Mouse (Mus musculus): ENCODE data around the gene Hydin. TPM values are rescaled to one million over a fixed set of nuclear protein-coding genes. Genes with fewer than 3 reads are reported as not detected.

Hydin gene
- polyA plus RNA-seq, 1 experiment from 2014 or later: 0.01 TPM

- H3K4me2 ChIP-seq (ENCODE audit: low read depth, low read length): no peak overlapping the region
- no peak overlapping the region for H3K4me3 ChIP-seq (ENCODE audit: low read depth, low read length)
- H3K9ac ChIP-seq (replicated peaks): no peak overlapping the region
- H3K27me3 ChIP-seq (ENCODE audit: insufficient read depth, low read length): no peaks in the 10 kb centered on the region
- no peak for DNase-seq
- WGBS (ENCODE audit: insufficient replicate concordance): 70% methylated on average over 2 of the region's 2 CpGs
- ATAC-seq: no peak
- no peak overlapping the region for H3K27ac ChIP-seq (ENCODE audit: low read depth)
- no peaks in the 10 kb centered on the region for H3K9me3 ChIP-seq (ENCODE audit: low read length)
- no peaks in the 10 kb centered on the region for H3K4me1 ChIP-seq (ENCODE audit: insufficient read depth)
- peaks cover 23% of the 10 kb centered on the region for H3K36me3 ChIP-seq (replicated peaks; ENCODE audit: insufficient read depth, low read length)
- TF ChIP-seq EP300 (IDR thresholded peaks at IDR 0.05; ENCODE audit: low read depth) (no peak), CTCF (IDR thresholded peaks at IDR 0.05; ENCODE audit: low read depth) (no peak)
Measured at GRCm38 (mm10) chr8:110644901-110645300, 378.1 kb downstream of the Hydin start.

GRCm38 (mm10) chr8:110645340-110645739 lies 378.6 kb downstream of the Hydin start:
- DNase-seq: no peak
- no peak overlapping the region for H3K9ac ChIP-seq (replicated peaks)
- no peak overlapping the region for H3K4me3 ChIP-seq (ENCODE audit: low read depth, low read length)
- TF ChIP-seq CTCF (IDR thresholded peaks at IDR 0.05; ENCODE audit: low read depth): no peak
- TF ChIP-seq EP300 (IDR thresholded peaks at IDR 0.05; ENCODE audit: low read depth): no peak
- WGBS (ENCODE audit: insufficient replicate concordance): 76% methylated on average over 3 of the region's 3 CpGs
- ATAC-seq: no peak
- no peaks in the 10 kb centered on the region for H3K27me3 ChIP-seq (ENCODE audit: insufficient read depth, low read length)
- H3K4me1 ChIP-seq (ENCODE audit: insufficient read depth): no peaks in the 10 kb centered on the region
- H3K36me3 ChIP-seq (replicated peaks; ENCODE audit: insufficient read depth, low read length): peaks cover 23% of the 10 kb centered on the region
- H3K27ac ChIP-seq (ENCODE audit: low read depth): no peak overlapping the region
- no peaks in the 10 kb centered on the region for H3K9me3 ChIP-seq (ENCODE audit: low read length)
- H3K4me2 ChIP-seq (ENCODE audit: low read depth, low read length): no peak overlapping the region

GRCm38 (mm10) chr8:110646064-110646463 lies 379.3 kb downstream of the Hydin start:
- H3K4me1 ChIP-seq (ENCODE audit: insufficient read depth): no peaks in the 10 kb centered on the region
- WGBS (ENCODE audit: insufficient replicate concordance): 31% methylated on average over 6 of the region's 6 CpGs
- no peaks in the 10 kb centered on the region for H3K27me3 ChIP-seq (ENCODE audit: insufficient read depth, low read length)
- TF ChIP-seq CTCF (IDR thresholded peaks at IDR 0.05; ENCODE audit: low read depth) (peak; percentile 83), EP300 (IDR thresholded peaks at IDR 0.05; ENCODE audit: low read depth) (no peak)
- peak; percentile 72 for DNase-seq
- H3K9me3 ChIP-seq (ENCODE audit: low read length): no peaks in the 10 kb centered on the region
- no peak overlapping the region for H3K4me3 ChIP-seq (ENCODE audit: low read depth, low read length)
- H3K27ac ChIP-seq (ENCODE audit: low read depth): no peak overlapping the region
- no peak overlapping the region for H3K9ac ChIP-seq (replicated peaks)
- H3K36me3 ChIP-seq (replicated peaks; ENCODE audit: insufficient read depth, low read length): peaks cover 20% of the 10 kb centered on the region
- ATAC-seq: 0 out of 2 replicates have a peak, but pooled peaks have one; percentile 48
- no peak overlapping the region for H3K4me2 ChIP-seq (ENCODE audit: low read depth, low read length)

GRCm38 (mm10) chr8:110648577-110648976 lies 381.8 kb downstream of the Hydin start:
- 90% methylated on average over 3 of the region's 3 CpGs for WGBS (ENCODE audit: insufficient replicate concordance)

GRCm38 (mm10) chr8:110649286-110649685 lies 382.5 kb downstream of the Hydin start:
- 82% methylated on average over 6 of the region's 6 CpGs for WGBS (ENCODE audit: insufficient replicate concordance)
- DNase-seq (no peak), ATAC-seq (no peak)
- no peaks in the 10 kb centered on the region for H3K27me3 ChIP-seq (ENCODE audit: insufficient read depth, low read length)
- peaks cover 12% of the 10 kb centered on the region for H3K36me3 ChIP-seq (replicated peaks; ENCODE audit: insufficient read depth, low read length)
- H3K9me3 ChIP-seq (ENCODE audit: low read length): no peaks in the 10 kb centered on the region
- no peaks in the 10 kb centered on the region for H3K4me1 ChIP-seq (ENCODE audit: insufficient read depth)
- no peak overlapping the region for H3K4me2 ChIP-seq (ENCODE audit: low read depth, low read length)
- no peak overlapping the region for H3K9ac ChIP-seq (replicated peaks)
- TF ChIP-seq EP300 (IDR thresholded peaks at IDR 0.05; ENCODE audit: low read depth) (no peak), CTCF (IDR thresholded peaks at IDR 0.05; ENCODE audit: low read depth) (no peak)
- no peak overlapping the region for H3K27ac ChIP-seq (ENCODE audit: low read depth)
- no peak overlapping the region for H3K4me3 ChIP-seq (ENCODE audit: low read depth, low read length)

More at GRCm38 (mm10) chr8:110648577-110648976, 381.8 kb downstream of the Hydin start:
- Histone ChIP-seq H3K27ac (ENCODE audit: low read depth) (no peak overlapping the region), H3K9ac (replicated peaks) (no peak overlapping the region), H3K4me1 (ENCODE audit: insufficient read depth) (no peaks in the 10 kb centered on the region), H3K36me3 (replicated peaks; ENCODE audit: insufficient read depth, low read length) (peaks cover 12% of the 10 kb centered on the region), H3K9me3 (ENCODE audit: low read length) (no peaks in the 10 kb centered on the region), H3K4me2 (ENCODE audit: low read depth, low read length) (no peak overlapping the region), H3K4me3 (ENCODE audit: low read depth, low read length) (no peak overlapping the region), H3K27me3 (ENCODE audit: insufficient read depth, low read length) (no peaks in the 10 kb centered on the region)
- ATAC-seq (no peak), DNase-seq (no peak)
- TF ChIP-seq CTCF (IDR thresholded peaks at IDR 0.05; ENCODE audit: low read depth): no peak
- no peak for TF ChIP-seq EP300 (IDR thresholded peaks at IDR 0.05; ENCODE audit: low read depth)

GRCm38 (mm10) chr8:110650838-110651237 lies 384.1 kb downstream of the Hydin start:
- H3K27me3 ChIP-seq (ENCODE audit: insufficient read depth, low read length): no peaks in the 10 kb centered on the region
- H3K9me3 ChIP-seq (ENCODE audit: low read length): no peaks in the 10 kb centered on the region
- H3K4me3 ChIP-seq (ENCODE audit: low read depth, low read length): no peak overlapping the region
- no peak overlapping the region for H3K9ac ChIP-seq (replicated peaks)
- 76% methylated on average over 9 of the region's 9 CpGs for WGBS (ENCODE audit: insufficient replicate concordance)
- no peak overlapping the region for H3K27ac ChIP-seq (ENCODE audit: low read depth)
- H3K4me2 ChIP-seq (ENCODE audit: low read depth, low read length): no peak overlapping the region
- no peak for DNase-seq
- no peaks in the 10 kb centered on the region for H3K4me1 ChIP-seq (ENCODE audit: insufficient read depth)
- peaks cover 8% of the 10 kb centered on the region for H3K36me3 ChIP-seq (replicated peaks; ENCODE audit: insufficient read depth, low read length)
- ATAC-seq: no peak
- TF ChIP-seq CTCF (IDR thresholded peaks at IDR 0.05; ENCODE audit: low read depth) (peak; percentile 34; the same call in 1 of the 2 replicates), EP300 (IDR thresholded peaks at IDR 0.05; ENCODE audit: low read depth) (no peak)

GRCm38 (mm10) chr8:110651847-110652246 lies 385.1 kb downstream of the Hydin start:
- Histone ChIP-seq H3K27me3 (ENCODE audit: insufficient read depth, low read length) (no peaks in the 10 kb centered on the region), H3K4me1 (ENCODE audit: insufficient read depth) (no peaks in the 10 kb centered on the region), H3K4me2 (ENCODE audit: low read depth, low read length) (no peak overlapping the region), H3K36me3 (replicated peaks; ENCODE audit: insufficient read depth, low read length) (peaks cover 8% of the 10 kb centered on the region), H3K9ac (replicated peaks) (no peak overlapping the region), H3K4me3 (ENCODE audit: low read depth, low read length) (no peak overlapping the region), H3K27ac (ENCODE audit: low read depth) (no peak overlapping the region), H3K9me3 (ENCODE audit: low read length) (no peaks in the 10 kb centered on the region)
- TF ChIP-seq CTCF (IDR thresholded peaks at IDR 0.05; ENCODE audit: low read depth): no peak
- TF ChIP-seq EP300 (IDR thresholded peaks at IDR 0.05; ENCODE audit: low read depth): no peak
- 84% methylated on average over 4 of the region's 4 CpGs for WGBS (ENCODE audit: insufficient replicate concordance)
- DNase-seq (no peak), ATAC-seq (no peak)

Measured in liver, postnatal 0 days (tissue).